Mouse (Mus musculus): Measurements from ENCODE around the gene Cnn3.

- TF ChIP-seq POLR2A (IDR thresholded peaks at IDR 0.05; ENCODE audit: borderline replicate concordance, control insufficient read depth, low read depth, low read length), result no peak
- TF ChIP-seq CTCF (IDR thresholded peaks at IDR 0.05; ENCODE audit: control insufficient read depth, insufficient read depth, low read length), result no peak
These were observed 7.4 kb upstream of the Cnn3 start for GRCm38 (mm10) chr3:121418850-121419435.
